Mouse (Mus musculus) bone marrow, adult 2 months (tissue): ENCODE measurements around the gene Klk1b21.

Experiments used
- CTCF ChIP-seq: fragments of 200-500 bp; IDR thresholded peaks from 2 replicates; pipeline ENCODE4 v1.5.1; 2011; ENCODE audit warnings: low read length, control low read depth; ENCODE audit not compliant: control insufficient read depth, insufficient read depth
- POLR2A ChIP-seq: fragments of 200-500 bp; IDR thresholded peaks from 2 replicates; pipeline ENCODE4 v1.6.1; 2011; ENCODE audit warnings: low read depth, mild to moderate bottlenecking, control low read depth, low read length, borderline replicate concordance; ENCODE audit not compliant: control insufficient read depth

- TF ChIP-seq CTCF (no peak), POLR2A (no peak)
Observed at GRCm38 (mm10) chr7:44136467-44136866, 34.3 kb downstream of the Klk1b21 start, which contains the start of gene Klk1b16.
